Mouse (Mus musculus) heart, embryonic 12.5 days (tissue): ENCODE results near the gene Dnajc5g. TPM values are rescaled to one million over a fixed set of nuclear protein-coding genes. Genes with fewer than 3 reads are reported as not detected.

ENCODE experiments used
- ATAC-seq: fragments of 200-750 bp; cut with Nextera tagmentation; 2 replicates; pipeline ENCODE4 v1.8.0; 2017; ENCODE audit warnings: moderate TSS enrichment, moderate library complexity; ENCODE audit not compliant: insufficient number of reproducible peaks, low FRiP score
- H3K27ac ChIP-seq: fragments of 300-500 bp; sonication (generic); 2 replicates; pipeline ENCODE4 v1.5.1; 2016; ENCODE audit warnings: mild to moderate bottlenecking, moderate library complexity; ENCODE audit not compliant: poor library complexity, severe bottlenecking
- H3K27me3 ChIP-seq: fragments of 300-500 bp; sonication (generic); replicated peaks from 2 replicates; pipeline ENCODE4 v1.6.1; 2016; ENCODE audit warnings: mild to moderate bottlenecking, moderate library complexity
- H3K36me3 ChIP-seq: fragments of 300-500 bp; sonication (generic); 2 replicates; pipeline ENCODE4 v1.6.1; 2016; ENCODE audit warnings: mild to moderate bottlenecking, moderate library complexity
- H3K4me1 ChIP-seq: fragments of 300-500 bp; sonication (generic); replicated peaks from 2 replicates; pipeline ENCODE4 v1.6.1; 2016; ENCODE audit warnings: mild to moderate bottlenecking
- H3K4me2 ChIP-seq: fragments of 300-500 bp; sonication (generic); 2 replicates; pipeline ENCODE4 v1.6.1; 2016; ENCODE audit warnings: mild to moderate bottlenecking, moderate library complexity
- H3K4me3 ChIP-seq: fragments of 300-500 bp; sonication (generic); 2 replicates; pipeline ENCODE4 v1.5.1; 2016; ENCODE audit warnings: mild to moderate bottlenecking
- H3K9ac ChIP-seq: fragments of 300-500 bp; sonication (generic); 2 replicates; pipeline ENCODE4 v1.6.1; 2016; ENCODE audit warnings: mild to moderate bottlenecking, moderate library complexity
- H3K9me3 ChIP-seq: fragments of 300-500 bp; sonication (generic); replicated peaks from 2 replicates; pipeline ENCODE4 v1.6.1; 2016; ENCODE audit warnings: mild to moderate bottlenecking, moderate library complexity
- WGBS: fragments of 180-500 bp; shearing (Covaris S2); methylation state at CpG from one replicate; pipeline ENCODE4 v1.1.7; 2016; 5-methylcytosine and 5-hydroxymethylcytosine counted together
- polyA plus RNA-seq: library from polyadenylated mRNA; unstranded; fragments of >200 nt; fragmentation: Nextera tagmentation; extraction: Ambion mirVana; gene quantifications from 2 replicates; pipeline ENCODE4 v1.2.1, GENCODE M21; 2016

Dnajc5g gene
- polyA plus RNA-seq, 1 experiment from 2014 or later = not detected

GRCm38 (mm10) chr5:31083949-31084348, 22.1 kb upstream of the Dnajc5g start:
- Histone ChIP-seq H3K9me3 (no peaks in the 10 kb centered on the region), H3K27ac (peak overlapping the region; percentile 62), H3K9ac (no peak overlapping the region), H3K4me1 (peaks cover 37% of the 10 kb centered on the region), H3K4me3 (no peak overlapping the region), H3K4me2 (peak overlapping the region; percentile 67), H3K36me3 (peaks cover 3% of the 10 kb centered on the region; the same call in 1 of the 2 replicates), H3K27me3 (peaks cover 28% of the 10 kb centered on the region)
- no peak for ATAC-seq
- 8% methylated on average over 8 of the region's 8 CpGs for WGBS

GRCm38 (mm10) chr5:31086606-31087005, 19.5 kb upstream of the Dnajc5g start:
- WGBS = 22% methylated on average over 7 of the region's 7 CpGs
- Histone ChIP-seq H3K4me2 (no peak overlapping the region), H3K4me1 (peaks cover 37% of the 10 kb centered on the region), H3K9ac (peak overlapping the region; percentile 33; the same call in 1 of the 2 replicates), H3K9me3 (no peaks in the 10 kb centered on the region), H3K36me3 (no peaks in the 10 kb centered on the region), H3K27ac (no peak overlapping the region), H3K4me3 (no peak overlapping the region), H3K27me3 (peaks cover 55% of the 10 kb centered on the region)
- ATAC-seq = no peak

GRCm38 (mm10) chr5:31087131-31087530, 19.0 kb upstream of the Dnajc5g start:
- Histone ChIP-seq H3K4me1 (peaks cover 35% of the 10 kb centered on the region), H3K36me3 (no peaks in the 10 kb centered on the region), H3K27me3 (peaks cover 60% of the 10 kb centered on the region), H3K4me3 (no peak overlapping the region), H3K9ac (no peak overlapping the region), H3K4me2 (no peak overlapping the region), H3K27ac (no peak overlapping the region), H3K9me3 (no peaks in the 10 kb centered on the region)
- 73% methylated on average over 2 of the region's 2 CpGs for WGBS
- no peak for ATAC-seq

- H3K9me3 ChIP-seq = no peaks in the 10 kb centered on the region
- H3K36me3 ChIP-seq = no peaks in the 10 kb centered on the region
- H3K4me2 ChIP-seq = peak overlapping the region; percentile 71
- H3K4me1 ChIP-seq = peaks cover 33% of the 10 kb centered on the region
- H3K4me3 ChIP-seq = peak overlapping the region; percentile 45
- ATAC-seq = no peak
- H3K9ac ChIP-seq = peak overlapping the region; percentile 55; the same call in 1 of the 2 replicates
- H3K27me3 ChIP-seq = peaks cover 100% of the 10 kb centered on the region
- 4% methylated on average over 33 of the region's 53 CpGs for WGBS
- H3K27ac ChIP-seq = no peak overlapping the region
Measured at GRCm38 (mm10) chr5:31092231-31092975, 13.7 kb upstream of the Dnajc5g start.

- no peak overlapping the region for H3K27ac ChIP-seq
- WGBS = under 1% methylated on average over 52 of the region's 54 CpGs
- H3K4me1 ChIP-seq = peaks cover 33% of the 10 kb centered on the region
- peak overlapping the region; percentile 45 for H3K4me3 ChIP-seq
- H3K4me2 ChIP-seq = peak overlapping the region; percentile 71
- peak overlapping the region; percentile 55 for H3K9ac ChIP-seq
- H3K27me3 ChIP-seq = peaks cover 99% of the 10 kb centered on the region
- no peaks in the 10 kb centered on the region for H3K9me3 ChIP-seq
- no peaks in the 10 kb centered on the region for H3K36me3 ChIP-seq
- 0 out of 2 replicates have a peak, but pooled peaks have one; percentile 51 for ATAC-seq
Measured at GRCm38 (mm10) chr5:31093151-31094041, 12.7 kb upstream of the Dnajc5g start.

GRCm38 (mm10) chr5:31094100-31094798, 11.8 kb upstream of the Dnajc5g start:
- Histone ChIP-seq H3K27me3 (peaks cover 99% of the 10 kb centered on the region), H3K36me3 (no peaks in the 10 kb centered on the region), H3K4me1 (peaks cover 33% of the 10 kb centered on the region), H3K4me3 (peak overlapping the region; percentile 45), H3K9me3 (no peaks in the 10 kb centered on the region), H3K27ac (no peak overlapping the region), H3K4me2 (peak overlapping the region; percentile 71), H3K9ac (no peak overlapping the region; the same call in 1 of the 2 replicates)
- WGBS = 4% methylated on average over 29 of the region's 29 CpGs
- ATAC-seq = no peak

GRCm38 (mm10) chr5:31094799-31095691, 11.0 kb upstream of the Dnajc5g start:
- ATAC-seq = no peak; the same call in 1 of the 2 replicates
- Histone ChIP-seq H3K9me3 (no peaks in the 10 kb centered on the region), H3K4me2 (peak overlapping the region; percentile 71), H3K9ac (peak overlapping the region; percentile 48; the same call in 1 of the 2 replicates), H3K27ac (no peak overlapping the region), H3K27me3 (peaks cover 97% of the 10 kb centered on the region), H3K4me1 (peaks cover 33% of the 10 kb centered on the region), H3K4me3 (peak overlapping the region; percentile 45), H3K36me3 (no peaks in the 10 kb centered on the region)
- under 1% methylated on average over 59 of the region's 59 CpGs for WGBS

- Histone ChIP-seq H3K9ac (no peak overlapping the region; the same call in 1 of the 2 replicates), H3K27me3 (peaks cover 89% of the 10 kb centered on the region), H3K9me3 (no peaks in the 10 kb centered on the region), H3K4me3 (peak overlapping the region; percentile 45), H3K4me2 (peak overlapping the region; percentile 71), H3K36me3 (no peaks in the 10 kb centered on the region), H3K4me1 (peaks cover 33% of the 10 kb centered on the region), H3K27ac (no peak overlapping the region)
- no peak for ATAC-seq
- WGBS = 32% methylated on average over 11 of the region's 11 CpGs
Measured at GRCm38 (mm10) chr5:31095711-31096480, 10.2 kb upstream of the Dnajc5g start.

GRCm38 (mm10) chr5:31108000-31108490, 2.0 kb downstream of the Dnajc5g start, which contains the start of gene Slc30a3:
Gene Slc30a3 (minus strand): TSS chr5:31108237.
- peaks cover 15% of the 10 kb centered on the region for H3K27me3 ChIP-seq
- H3K9ac ChIP-seq = no peak within 1 kb of the TSS
- no peaks in the 10 kb centered on the region for H3K36me3 ChIP-seq
- H3K4me2 ChIP-seq = no peak within 1 kb of the TSS
- H3K4me3 ChIP-seq = no peak within 1 kb of the TSS
- no peaks in the 10 kb centered on the region for H3K9me3 ChIP-seq
- no peaks in the 10 kb centered on the region for H3K4me1 ChIP-seq
- ATAC-seq = no peak
- 85% methylated on average over 18 of the region's 18 CpGs for WGBS
- H3K27ac ChIP-seq = no peak within 1 kb of the TSS
